Mouse (Mus musculus) neural tube, embryonic 14.5 days (tissue): Measurements from ENCODE around the gene Olfr577. TPM values are rescaled to one million over a fixed set of nuclear protein-coding genes. Genes with fewer than 3 reads are reported as not detected.

Experiments
- ATAC-seq: fragments of 200-750 bp; cut with Nextera tagmentation; 2 replicates; pipeline ENCODE4 v1.8.0; 2017; ENCODE audit warnings: low read depth, mild to moderate bottlenecking, moderate TSS enrichment, moderate library complexity
- H3K27ac ChIP-seq: fragments of 300-500 bp; sonication (generic); 2 replicates; pipeline ENCODE4 v1.5.1; 2014; ENCODE audit warnings: low read depth, mild to moderate bottlenecking, control low read depth, low read length, moderate library complexity, mixed read lengths
- H3K27me3 ChIP-seq: fragments of 300-500 bp; sonication (generic); 2 replicates; pipeline ENCODE4 v1.6.1; 2014; ENCODE audit warnings: low read length; ENCODE audit not compliant: control insufficient read depth, insufficient read depth
- H3K36me3 ChIP-seq: fragments of 300-500 bp; sonication (generic); 2 replicates; pipeline ENCODE4 v1.6.1; 2014; ENCODE audit warnings: low read length, mixed read lengths; ENCODE audit not compliant: control insufficient read depth, insufficient read depth
- H3K4me1 ChIP-seq: fragments of 300-500 bp; sonication (generic); 2 replicates; pipeline ENCODE4 v1.6.1; 2014; ENCODE audit warnings: low read length; ENCODE audit not compliant: control insufficient read depth, insufficient read depth
- H3K4me2 ChIP-seq: fragments of 300-500 bp; sonication (generic); 2 replicates; pipeline ENCODE4 v1.6.1; 2014; ENCODE audit warnings: mild to moderate bottlenecking, low read depth, low read length, control low read depth
- H3K4me3 ChIP-seq: fragments of 300-500 bp; sonication (generic); 2 replicates; pipeline ENCODE4 v1.5.1; 2014; ENCODE audit warnings: low read depth, low read length, control low read depth, mixed read lengths
- H3K9ac ChIP-seq: fragments of 300-500 bp; sonication (generic); replicated peaks from 2 replicates; pipeline ENCODE4 v1.6.1; 2014; ENCODE audit warnings: low read depth, mild to moderate bottlenecking, control low read depth, low read length, mixed read lengths
- H3K9me3 ChIP-seq: fragments of 300-500 bp; sonication (generic); 2 replicates; pipeline ENCODE4 v1.6.1; 2016; ENCODE audit warnings: low read length; ENCODE audit not compliant: control insufficient read depth
- WGBS: fragments of 180-500 bp; shearing (Covaris S2); extraction: QIAGEN DNeasy Blood & Tissue Kit; methylation state at CpG from one replicate; pipeline ENCODE4 v1.1.7; 2014; 5-methylcytosine and 5-hydroxymethylcytosine counted together
- polyA plus RNA-seq: library from polyadenylated mRNA; unstranded; fragments of >200 nt; fragmentation: Nextera tagmentation; extraction: Ambion mirVana; gene quantifications from 2 replicates; pipeline ENCODE4 v1.2.1, GENCODE M21; 2014

The Olfr577 gene
- polyA plus RNA-seq, result not detected in 2 replicates

GRCm38 (mm10) chr7:102975843-102976242, at the start of gene Olfr577:
TSS of gene Olfr577 (minus strand) at chr7:102975943.
- H3K4me3 ChIP-seq, result no peak within 1 kb of the TSS
- no peak within 1 kb of the TSS for H3K4me2 ChIP-seq
- no peaks in the 10 kb centered on the region for H3K9me3 ChIP-seq
- no peaks in the 10 kb centered on the region for H3K36me3 ChIP-seq
- H3K27ac ChIP-seq, result no peak within 1 kb of the TSS
- no peak for ATAC-seq
- 90% methylated on average over 2 of the region's 2 CpGs for WGBS
- no peaks in the 10 kb centered on the region for H3K4me1 ChIP-seq
- no peak within 1 kb of the TSS for H3K9ac ChIP-seq
- H3K27me3 ChIP-seq, result no peaks in the 10 kb centered on the region

DNA sequence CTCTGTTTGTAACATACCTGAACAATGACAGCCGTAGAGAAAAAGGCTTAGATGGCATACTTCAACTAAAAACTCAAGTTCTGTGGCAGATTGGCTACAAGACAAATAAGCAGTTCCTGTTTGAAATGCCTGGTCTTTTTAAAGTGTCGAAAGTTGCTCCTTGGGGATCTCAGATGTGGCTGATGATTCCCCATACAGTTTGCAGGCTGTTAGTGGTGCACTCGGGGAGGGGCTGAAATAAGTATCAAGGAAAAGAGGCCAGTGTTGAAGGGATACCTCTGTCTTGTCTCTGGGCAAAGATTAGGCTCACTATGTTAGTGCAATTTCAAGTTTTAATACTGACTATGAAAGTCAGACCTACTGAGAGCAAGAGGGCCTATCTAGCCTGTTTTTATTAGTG, 13.5 kb upstream of the Olfr577 start, which contains the start of gene Olfr578:
Gene Olfr578, minus strand, starts transcription at position 101 of the 400 bp plus-strand sequence.
- no peak within 1 kb of the TSS for H3K4me3 ChIP-seq
- H3K4me1 ChIP-seq, result no peaks in the 10 kb centered on the region
- ATAC-seq, result no peak
- no peaks in the 10 kb centered on the region for H3K36me3 ChIP-seq
- no peaks in the 10 kb centered on the region for H3K9me3 ChIP-seq
- no peak within 1 kb of the TSS for H3K9ac ChIP-seq
- no peaks in the 10 kb centered on the region for H3K27me3 ChIP-seq
- no peak within 1 kb of the TSS for H3K27ac ChIP-seq
- 80% methylated on average over 3 of the region's 3 CpGs for WGBS
- H3K4me2 ChIP-seq, result no peak within 1 kb of the TSS

DNA sequence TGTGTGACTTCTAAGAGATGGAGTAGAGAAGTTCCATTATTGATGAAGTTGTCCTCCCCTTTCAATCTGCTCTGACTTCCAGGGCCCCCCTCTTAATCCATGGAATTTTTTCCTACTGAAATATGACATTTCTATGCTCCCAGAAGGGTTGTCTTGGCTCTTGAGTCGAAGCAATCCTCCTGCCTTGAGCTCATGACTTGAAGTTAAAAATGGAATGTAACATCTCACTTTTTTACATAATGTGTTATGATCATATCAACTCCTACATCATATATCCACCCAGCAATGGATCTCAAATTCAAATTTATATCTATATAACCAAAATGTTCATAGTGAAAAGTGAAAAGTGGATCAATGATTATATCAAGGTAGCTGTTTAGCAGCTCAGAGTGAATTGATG, 1.3 kb downstream of the Olfr577 start:
- Histone ChIP-seq H3K9me3 (no peaks in the 10 kb centered on the region), H3K4me1 (no peaks in the 10 kb centered on the region), H3K4me3 (no peak overlapping the region), H3K27me3 (no peaks in the 10 kb centered on the region), H3K4me2 (no peak overlapping the region), H3K9ac (no peak overlapping the region), H3K36me3 (no peaks in the 10 kb centered on the region), H3K27ac (no peak overlapping the region)
- no peak for ATAC-seq
- 53% methylated on average over 1 of the region's 1 CpGs for WGBS

DNA sequence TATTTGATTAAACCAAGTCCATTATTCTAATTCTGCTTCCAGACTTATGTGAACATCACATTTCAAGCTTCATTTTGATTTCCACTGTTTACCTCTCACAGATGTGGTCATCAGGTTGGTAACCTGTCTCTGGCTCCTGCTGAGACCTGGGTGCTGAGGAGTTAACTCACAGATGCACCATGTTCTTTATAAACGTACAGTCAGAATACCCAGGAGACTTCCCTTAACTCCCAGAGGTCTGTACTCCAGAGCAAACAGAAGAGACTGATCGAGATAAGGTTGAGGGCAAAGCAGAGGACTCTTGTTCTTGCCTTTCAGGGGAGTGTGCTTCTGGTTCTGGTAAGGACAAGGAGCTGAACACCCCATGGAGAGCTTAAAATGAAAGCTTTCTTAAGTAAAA, 13.4 kb downstream of the Olfr577 start, which contains the start of gene Olfr576:
Gene Olfr576, plus strand, starts transcription at position 301 of the 400 bp plus-strand sequence.
- no peak within 1 kb of the TSS for H3K9ac ChIP-seq
- H3K4me3 ChIP-seq, result no peak within 1 kb of the TSS
- H3K27me3 ChIP-seq, result no peaks in the 10 kb centered on the region
- H3K9me3 ChIP-seq, result no peaks in the 10 kb centered on the region
- no peak within 1 kb of the TSS for H3K4me2 ChIP-seq
- no peaks in the 10 kb centered on the region for H3K4me1 ChIP-seq
- H3K27ac ChIP-seq, result no peak within 1 kb of the TSS
- 62% methylated on average over 2 of the region's 2 CpGs for WGBS
- no peaks in the 10 kb centered on the region for H3K36me3 ChIP-seq
- no peak for ATAC-seq

- H3K27me3 ChIP-seq, result no peaks in the 10 kb centered on the region
- whole genome bisulfite sequencing, result 72% methylated on average over 1 of the region's 1 CpGs
- no peaks in the 10 kb centered on the region for H3K9me3 ChIP-seq
- H3K4me3 ChIP-seq, result no peak within 1 kb of the TSS
- H3K4me2 ChIP-seq, result no peak within 1 kb of the TSS
- no peak within 1 kb of the TSS for H3K27ac ChIP-seq
- H3K4me1 ChIP-seq, result no peaks in the 10 kb centered on the region
- no peak for ATAC-seq
- no peak within 1 kb of the TSS for H3K9ac ChIP-seq
- H3K36me3 ChIP-seq, result no peaks in the 10 kb centered on the region
Observed at GRCm38 (mm10) chr7:102958593-102958992, 17.1 kb downstream of the Olfr577 start, which contains the start of gene Olfr575. TSS of gene Olfr575 (minus strand) at chr7:102958775.

GRCm38 (mm10) chr7:102958137-102958536, 17.6 kb downstream of the Olfr577 start:
- H3K4me3 ChIP-seq, result no peak overlapping the region
- no peak overlapping the region for H3K4me2 ChIP-seq
- 81% methylated on average over 3 of the region's 3 CpGs for WGBS
- no peak overlapping the region for H3K9ac ChIP-seq
- H3K9me3 ChIP-seq, result no peaks in the 10 kb centered on the region
- no peaks in the 10 kb centered on the region for H3K4me1 ChIP-seq
- no peak overlapping the region for H3K27ac ChIP-seq
- no peaks in the 10 kb centered on the region for H3K36me3 ChIP-seq
- no peak for ATAC-seq
- H3K27me3 ChIP-seq, result no peaks in the 10 kb centered on the region

- Histone ChIP-seq H3K36me3 (no peaks in the 10 kb centered on the region), H3K4me3 (no peak overlapping the region), H3K9ac (no peak overlapping the region), H3K9me3 (no peaks in the 10 kb centered on the region), H3K4me2 (no peak overlapping the region), H3K27me3 (no peaks in the 10 kb centered on the region), H3K27ac (no peak overlapping the region), H3K4me1 (no peaks in the 10 kb centered on the region)
- 69% methylated on average over 1 of the region's 1 CpGs for WGBS
- no peak for ATAC-seq
Observed at GRCm38 (mm10) chr7:102950732-102951131, 25.0 kb downstream of the Olfr577 start.

DNA sequence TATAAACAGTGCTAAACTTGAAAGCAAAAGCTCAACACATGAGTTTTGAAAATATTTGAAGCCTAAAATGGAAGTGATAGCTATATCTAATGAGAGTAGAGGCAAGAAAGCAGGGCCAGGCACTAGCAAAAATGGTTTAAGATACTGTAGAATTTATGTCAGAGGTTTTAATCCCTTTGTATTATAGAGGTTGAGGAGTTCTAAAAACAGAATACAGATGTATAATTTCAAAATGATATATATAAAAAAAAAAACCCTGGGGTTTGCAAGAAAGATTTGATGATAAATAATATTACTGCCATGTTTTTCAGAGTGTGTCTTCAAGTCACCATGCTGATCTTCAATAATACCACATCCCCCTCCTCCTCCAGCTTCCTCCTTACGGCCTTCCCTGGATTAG, 27.6 kb downstream of the Olfr577 start, which contains the start of gene Olfr574:
Gene Olfr574, plus strand, starts transcription at position 301 of the 400 bp plus-strand sequence.
- no peak within 1 kb of the TSS for H3K4me3 ChIP-seq
- H3K4me2 ChIP-seq, result no peak within 1 kb of the TSS
- WGBS, result 100% methylated on average over 1 of the region's 1 CpGs
- no peak within 1 kb of the TSS for H3K9ac ChIP-seq
- ATAC-seq, result no peak
- H3K27me3 ChIP-seq, result no peaks in the 10 kb centered on the region
- H3K9me3 ChIP-seq, result no peaks in the 10 kb centered on the region
- no peak within 1 kb of the TSS for H3K27ac ChIP-seq
- H3K36me3 ChIP-seq, result no peaks in the 10 kb centered on the region
- H3K4me1 ChIP-seq, result no peaks in the 10 kb centered on the region

DNA sequence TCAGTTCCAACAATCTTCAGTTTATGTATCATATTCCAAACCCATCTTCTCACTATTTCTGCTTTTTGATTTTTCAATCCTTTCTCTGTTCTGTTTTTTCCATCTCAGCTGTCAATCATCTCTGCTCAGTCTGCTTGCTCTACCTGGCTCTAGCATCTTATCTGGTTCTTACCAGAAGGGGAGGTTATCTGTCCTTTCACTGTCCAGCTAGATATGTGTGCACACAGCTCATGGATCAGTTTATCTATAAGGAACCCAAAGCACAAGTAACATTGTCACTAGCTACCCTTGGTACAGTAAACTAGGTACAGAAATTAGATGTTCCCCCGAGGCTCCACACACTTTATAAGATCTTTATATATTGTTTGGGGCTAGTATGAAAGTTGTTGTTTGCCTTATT, 32.3 kb downstream of the Olfr577 start:
- Histone ChIP-seq H3K4me2 (no peak overlapping the region), H3K4me3 (no peak overlapping the region), H3K27me3 (no peaks in the 10 kb centered on the region), H3K9ac (no peak overlapping the region), H3K27ac (no peak overlapping the region), H3K4me1 (no peaks in the 10 kb centered on the region), H3K9me3 (no peaks in the 10 kb centered on the region), H3K36me3 (no peaks in the 10 kb centered on the region)
- no peak for ATAC-seq
- 92% methylated on average over 1 of the region's 1 CpGs for WGBS
